Mouse (Mus musculus) E14TG2a.4 (cell line): ENCODE measurements around the gene Gfra1.

ENCODE experiments used
- CTCF ChIP-seq: conservative IDR thresholded peaks from 2 replicates; pipeline ENCODE4 v1.5.1; 2014; ENCODE audit warnings: low read length
- NANOG ChIP-seq: IDR thresholded peaks from 2 replicates; pipeline ENCODE4 v1.6.1; 2014; ENCODE audit warnings: borderline replicate concordance, low read length, mixed read lengths

DNA sequence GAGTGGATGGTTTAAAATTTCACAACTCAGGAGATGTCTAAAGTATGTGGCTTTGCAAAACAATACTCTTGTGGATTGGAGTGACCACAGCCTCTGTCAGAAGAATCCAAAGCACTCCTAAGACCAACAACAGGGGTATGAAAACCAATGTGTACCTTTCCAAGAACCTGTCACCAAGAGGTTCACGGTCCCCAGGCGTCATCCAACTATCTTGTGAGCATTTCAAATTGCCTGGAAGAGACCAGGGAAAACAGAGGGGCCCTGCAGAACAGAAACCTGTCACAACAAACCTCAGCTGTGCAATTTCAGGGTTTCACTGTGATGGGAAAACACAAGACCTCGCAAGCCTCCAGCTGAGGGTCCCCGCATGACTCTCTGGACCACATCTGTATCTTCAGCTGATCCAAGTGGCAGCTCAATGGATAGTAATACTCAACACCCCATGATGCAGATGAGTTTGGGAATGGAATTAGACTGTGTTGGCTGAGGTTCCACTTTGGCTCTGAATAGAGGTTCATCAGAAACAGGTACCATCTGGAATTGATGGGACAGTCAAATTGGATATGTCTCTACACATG lies 32.7 kb downstream of the Gfra1 start:
- no peak for TF ChIP-seq CTCF
- no peak for TF ChIP-seq NANOG
